Mouse (Mus musculus): ENCODE measurements around the gene Erh.

The Erh gene

GRCm38 (mm10) chr12:80615371-80616257 is 28.5 kb downstream of the Erh start:
- no peak for DNase-seq (ENCODE audit: low read depth)

GRCm38 (mm10) chr12:80612113-80612791 is 31.9 kb downstream of the Erh start:
- no peak for DNase-seq (ENCODE audit: low read depth)

DNA sequence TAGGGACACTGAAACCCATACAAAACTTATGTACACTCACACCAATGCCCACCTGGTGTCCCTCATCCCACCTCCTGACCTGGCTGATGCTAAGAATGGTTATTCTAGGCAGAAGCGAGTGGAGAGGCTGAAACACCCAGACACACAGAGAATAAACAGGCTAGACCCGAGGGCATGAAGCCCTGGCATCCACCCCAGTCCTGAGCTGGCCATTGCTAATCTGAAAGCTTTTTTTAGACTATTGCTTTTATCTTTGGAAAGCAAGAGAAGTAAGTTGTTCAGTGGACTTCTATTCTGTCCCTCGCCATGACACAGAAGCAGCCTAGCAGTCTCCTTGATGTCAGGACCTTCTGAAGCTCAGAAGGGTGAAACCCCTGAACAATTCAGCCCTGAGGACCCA is 34.2 kb downstream of the Erh start:
- DNase-seq (ENCODE audit: low read depth) = no peak

- no peak for DNase-seq (ENCODE audit: low read depth)
Measured at GRCm38 (mm10) chr12:80608576-80608975, 35.6 kb downstream of the Erh start.

DNA sequence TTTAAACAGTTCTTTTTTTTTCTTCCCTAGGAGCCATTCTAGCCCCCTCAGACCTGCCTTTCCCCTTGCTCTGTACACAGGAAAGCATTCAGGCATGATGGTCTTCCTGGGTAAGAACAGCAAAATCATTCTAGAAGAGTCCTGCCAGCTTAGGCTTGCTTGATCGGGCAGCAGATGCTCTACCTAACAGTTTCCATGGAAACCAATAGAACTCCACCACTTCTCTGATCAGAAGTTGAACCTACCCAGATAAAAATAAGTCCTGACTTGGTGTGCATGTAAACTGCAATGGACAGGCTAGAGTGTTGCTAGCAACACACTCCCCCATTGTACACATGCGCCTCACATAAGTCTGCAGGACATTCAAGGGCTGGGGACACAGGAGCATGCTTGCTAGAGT is 39.9 kb downstream of the Erh start:
- no peak for DNase-seq (ENCODE audit: low read depth)

DNA sequence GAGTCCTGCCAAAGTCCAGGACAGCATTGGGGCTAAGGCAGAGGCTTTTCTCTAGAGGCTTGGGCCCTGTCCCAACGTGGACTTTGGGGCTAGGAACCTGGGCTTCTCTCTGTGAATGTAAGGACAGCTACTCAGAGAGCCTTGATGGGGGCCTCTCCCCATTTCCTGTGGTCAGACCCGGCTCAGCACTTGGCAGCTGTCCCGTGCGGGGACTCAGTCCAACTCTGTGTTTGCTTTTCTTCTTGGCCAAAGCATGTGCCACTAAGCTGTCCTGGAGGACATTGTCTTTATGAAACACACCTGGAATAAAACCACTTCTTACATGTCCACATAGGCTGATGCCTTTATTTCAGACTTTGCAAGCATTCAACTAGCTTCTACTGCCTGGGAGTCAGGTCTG is 40.6 kb downstream of the Erh start:
- DNase-seq (ENCODE audit: low read depth) = no peak

DNA sequence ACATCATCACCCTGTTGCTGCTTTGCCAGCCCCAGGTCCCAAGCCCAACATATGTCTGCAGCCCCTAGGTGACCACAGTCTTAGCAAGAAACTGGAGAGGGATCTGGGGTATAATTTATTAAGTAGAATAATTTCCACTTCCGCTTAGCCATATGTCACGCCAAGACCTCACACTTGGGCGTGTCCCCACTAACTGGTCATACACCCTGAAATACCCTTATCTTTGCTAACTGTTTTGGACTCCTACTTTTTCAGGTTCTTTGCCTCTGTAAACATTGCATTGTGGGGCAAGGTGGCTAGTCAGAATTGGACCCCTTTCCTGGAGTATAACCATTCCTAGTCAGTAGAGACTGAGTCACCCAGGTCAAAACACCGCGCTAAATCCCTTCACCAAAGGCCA is 41.7 kb downstream of the Erh start:
- no peak for DNase-seq (ENCODE audit: low read depth)

DNA sequence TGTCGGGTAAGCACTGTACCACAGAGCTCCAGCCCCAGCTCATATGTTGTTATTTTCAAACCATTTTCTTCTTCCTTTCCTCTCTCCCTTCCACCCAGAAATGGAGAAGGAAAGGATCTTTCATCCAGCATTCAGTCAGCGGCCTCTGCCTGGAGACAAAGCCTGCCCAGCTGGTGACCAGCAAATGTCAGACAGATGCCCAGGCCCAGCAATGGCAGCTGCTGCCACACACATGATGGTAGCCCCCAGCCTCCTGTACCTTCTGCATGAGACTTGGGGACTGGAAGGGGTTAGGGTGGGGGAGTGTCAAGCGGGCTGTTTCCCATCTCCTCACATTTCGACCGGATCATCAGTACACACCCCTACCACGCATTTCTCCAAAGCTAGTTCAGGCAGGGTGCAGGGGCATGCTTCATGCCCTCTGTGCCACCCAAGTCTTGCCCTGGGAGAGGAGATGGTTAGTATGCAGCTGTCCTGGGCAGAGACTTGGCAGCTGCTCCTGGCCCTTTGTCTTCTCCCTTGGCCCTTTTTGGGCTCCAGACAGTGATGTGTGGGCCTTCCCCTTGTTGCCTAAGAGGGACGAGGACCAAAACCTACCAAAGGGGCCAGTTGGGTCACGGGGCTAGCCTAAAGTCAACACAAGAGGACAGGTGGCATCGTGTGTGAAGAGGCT is 42.4 kb downstream of the Erh start:
- no peak for DNase-seq (ENCODE audit: low read depth)

DNA sequence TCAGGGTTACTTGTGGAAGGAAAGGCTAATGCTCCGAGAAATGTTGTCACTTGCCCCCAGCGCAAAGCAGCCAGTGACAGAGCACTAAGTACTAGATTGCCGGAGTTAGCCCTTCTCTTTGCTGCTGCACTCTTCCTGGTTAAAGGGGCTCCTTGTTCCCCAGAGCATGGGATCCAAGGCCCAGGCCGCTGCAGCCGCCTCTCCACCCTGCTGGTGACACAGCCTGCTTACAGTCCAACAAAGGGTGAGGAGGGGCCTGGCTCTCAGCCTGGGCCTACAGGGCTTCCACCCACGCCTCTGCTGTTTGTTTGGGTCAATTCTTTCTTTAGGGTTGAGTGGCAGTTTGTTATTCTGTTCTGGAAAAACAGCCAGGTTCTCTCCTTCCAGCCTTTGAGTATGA is 45.4 kb downstream of the Erh start:
- no peak for DNase-seq (ENCODE audit: low read depth)

- DNase-seq (ENCODE audit: low read depth) = no peak
Measured at GRCm38 (mm10) chr12:80598236-80598635, 45.9 kb downstream of the Erh start.

DNA sequence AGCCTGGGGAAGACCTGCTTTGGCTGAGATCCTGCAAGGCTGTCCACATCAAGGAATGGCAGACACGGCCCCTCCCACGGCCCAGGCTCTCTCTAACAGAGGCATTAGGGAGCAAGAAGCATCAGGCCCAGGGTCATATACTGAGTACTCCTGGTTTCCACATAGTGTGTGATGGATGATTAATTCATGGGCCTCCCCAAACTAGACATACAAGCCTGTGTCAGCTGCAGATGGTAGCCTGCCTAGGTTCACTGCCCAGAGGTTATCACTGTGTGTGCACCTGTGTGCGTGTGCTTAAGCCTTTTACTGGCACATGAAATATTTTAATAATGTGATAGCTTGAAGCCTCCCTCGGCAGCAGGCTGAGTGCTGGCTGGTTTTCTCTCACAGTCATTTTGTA is 48.2 kb downstream of the Erh start:
- no peak for DNase-seq (ENCODE audit: low read depth)

GRCm38 (mm10) chr12:80595566-80595965 is 48.6 kb downstream of the Erh start:
- DNase-seq (ENCODE audit: low read depth) = no peak

DNA sequence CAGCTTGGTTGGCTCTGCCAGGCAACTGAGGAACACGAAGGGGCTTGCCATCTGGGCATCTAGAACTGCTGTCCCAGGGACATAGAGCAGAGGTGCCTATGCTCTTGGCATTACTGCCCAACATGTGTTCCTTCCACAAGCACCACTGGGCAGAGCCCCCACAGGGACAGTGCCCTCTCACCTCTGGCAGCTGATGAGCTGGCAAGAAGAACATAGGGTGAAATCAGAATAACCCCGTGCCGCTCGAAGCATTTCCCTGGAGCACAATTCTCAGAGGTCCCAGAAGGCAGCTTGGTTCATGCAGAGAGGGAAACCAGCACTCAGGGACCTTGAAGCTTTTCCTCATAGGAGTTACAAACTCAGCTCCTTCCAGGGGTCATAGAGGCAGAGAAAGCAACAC is 49.4 kb downstream of the Erh start:
- DNase-seq (ENCODE audit: low read depth) = no peak

- no peak for DNase-seq (ENCODE audit: low read depth)
Measured at GRCm38 (mm10) chr12:80594141-80594540, 50.0 kb downstream of the Erh start.

DNA sequence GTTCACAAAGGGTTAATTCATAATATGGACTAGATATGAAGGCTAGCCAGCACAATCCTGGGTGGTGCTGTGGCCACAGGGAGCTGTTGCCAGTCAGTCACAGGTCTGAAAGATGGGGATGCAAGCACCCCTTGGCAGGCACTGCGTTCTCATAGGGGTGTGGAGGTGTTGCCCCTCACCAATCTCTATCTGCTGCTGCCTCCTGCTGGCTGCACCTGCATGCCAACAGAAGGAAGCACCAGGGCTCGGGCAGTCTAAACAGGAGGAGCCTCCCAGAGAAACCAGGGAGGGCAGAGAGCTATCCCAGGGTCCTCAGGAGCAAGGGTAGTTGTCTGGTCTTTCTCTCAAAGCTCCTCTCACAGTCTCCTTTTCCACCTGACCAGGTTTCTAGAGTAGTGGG is 59.2 kb downstream of the Erh start:
- no peak for DNase-seq (ENCODE audit: low read depth)
